Mouse (Mus musculus) embryonic stem cell, embryonic (primary cell): ENCODE measurements at regions not wholly inside any gene's neighbourhood (a gene's known extent, or its start where the extent isn't known, plus 50 kb on each side); places are given as distances from the start of the nearest gene placed in this dataset.

Experiments used
- CTCF ChIA-PET, 4 experiments: fragments of 300-600 bp in 2 of 4; fragments of 350-600 bp in 2 of 4; sonication (Branson Sonifier 250); formaldehyde crosslinking; loops; one replicate each; lab custom pipeline; 2022; ENCODE audit warnings: inconsistent platforms in 2 of 4; lab: Charles Lee
- POLR2A ChIA-PET, 4 experiments: fragments of 300-600 bp in 2 of 4; fragments of 350-600 bp in 2 of 4; sonication (Branson Sonifier 250); formaldehyde crosslinking; loops; one replicate each; lab custom pipeline; 2022; ENCODE audit warnings: antibody characterized with exemption in 4 of 4, inconsistent platforms in 1 of 4; lab: Charles Lee

- CTCF ChIA-PET, result interaction anchor here in 2 of 4 experiments (0.6 to 1.5 kb wide), 2 partner anchors 32 to 46 kb away, joined by 3 to 4 read pairs; no protein-coding TSS in a partner anchor
- POLR2A ChIA-PET, result no interaction called here
Observed at GRCm38 (mm10) chr6:4445906-4446305, 58.7 kb upstream of the Col1a2 start.

- ChIA-PET CTCF (no interaction called here), POLR2A (no interaction called here)
Observed at GRCm38 (mm10) chr6:4451227-4451626, 53.4 kb upstream of the Col1a2 start.
